Mouse (Mus musculus) myocyte (in vitro differentiated cells): ENCODE measurements around the gene Mavs. TPM values are rescaled to one million over a fixed set of nuclear protein-coding genes. Genes with fewer than 3 reads are reported as not detected.

Experiments
- H3K27me3 ChIP-seq: one replicate; pipeline ENCODE4 v1.6.1; 2011; ENCODE audit not compliant: control insufficient read depth, insufficient read depth, insufficient read length
- H3K36me3 ChIP-seq: one replicate; pipeline ENCODE4 v1.6.1; 2011; ENCODE audit not compliant: control insufficient read depth, insufficient read depth
- H3K4me2 ChIP-seq: one replicate; pipeline ENCODE4 v1.6.1; 2011; ENCODE audit warnings: low read depth, control low read depth
- H3K4me3 ChIP-seq: one replicate; pipeline ENCODE4 v1.5.1; 2011; ENCODE audit warnings: mild to moderate bottlenecking, control low read depth, moderate library complexity
- H3K79me2 ChIP-seq: one replicate; pipeline ENCODE4 v1.6.1; 2011; ENCODE audit not compliant: control insufficient read depth, insufficient read depth
- H3ac ChIP-seq: one replicate; pipeline ENCODE4 v1.6.1; 2011; ENCODE audit not compliant: control insufficient read depth, insufficient read length
- CEBPB ChIP-seq: IDR thresholded peaks from 2 replicates; pipeline ENCODE4 v1.6.1; 2011; ENCODE audit warnings: mild to moderate bottlenecking, moderate library complexity; ENCODE audit not compliant: poor library complexity, insufficient read depth, severe bottlenecking
- E2F4 ChIP-seq: IDR thresholded peaks from one replicate; pipeline ENCODE4 v1.6.1; 2011; ENCODE audit warnings: mild to moderate bottlenecking, control low read depth, moderate library complexity; ENCODE audit not compliant: insufficient read depth
- MAX ChIP-seq: IDR thresholded peaks from one replicate; pipeline ENCODE4 v1.6.1; 2011; ENCODE audit warnings: low read depth, mild to moderate bottlenecking, control low read depth
- MYOD1 ChIP-seq, 3 experiments: IDR thresholded peaks; one replicate each; pipeline ENCODE4 v1.6.1; 2011; ENCODE audit warnings: control low read depth in 2 of 3, low read depth in 2 of 3, mild to moderate bottlenecking in 2 of 3, moderate library complexity in 1 of 3; ENCODE audit not compliant: insufficient read length in 2 of 3, control insufficient read depth in 1 of 3
- MYOG ChIP-seq, 3 experiments: IDR thresholded peaks; one replicate each; pipeline ENCODE4 v1.6.1; 2011; ENCODE audit warnings: control low read depth in 2 of 3, low read depth in 2 of 3, mild to moderate bottlenecking in 2 of 3; ENCODE audit not compliant: insufficient read length in 2 of 3, control insufficient read depth in 1 of 3, insufficient read depth in 1 of 3
- POLR2A ChIP-seq: IDR thresholded peaks from one replicate; pipeline ENCODE4 v1.6.1; 2011; ENCODE audit warnings: low read depth, mild to moderate bottlenecking, control low read depth, moderate library complexity; ENCODE audit not compliant: insufficient read length
- POLR2AphosphoS2 ChIP-seq: IDR thresholded peaks from one replicate; pipeline ENCODE4 v1.6.1; 2011; ENCODE audit warnings: low read depth, control low read depth; ENCODE audit not compliant: insufficient read length
- REST ChIP-seq: IDR thresholded peaks from one replicate; pipeline ENCODE4 v1.6.1; 2011; ENCODE audit warnings: mild to moderate bottlenecking, control low read depth, moderate library complexity; ENCODE audit not compliant: insufficient read depth, insufficient read length
- SRF ChIP-seq: IDR thresholded peaks from one replicate; pipeline ENCODE4 v1.6.1; 2011; ENCODE audit warnings: low read depth; ENCODE audit not compliant: control insufficient read depth, insufficient read length
- TCF12 ChIP-seq: IDR thresholded peaks from one replicate; pipeline ENCODE4 v1.6.1; 2011; ENCODE audit warnings: mild to moderate bottlenecking, control low read depth; ENCODE audit not compliant: poor library complexity, insufficient read depth, severe bottlenecking
- TCF3 ChIP-seq: IDR thresholded peaks from one replicate; pipeline ENCODE4 v1.6.1; 2011; ENCODE audit warnings: low read depth, control low read depth; ENCODE audit not compliant: insufficient read length
- USF1 ChIP-seq: IDR thresholded peaks from one replicate; pipeline ENCODE4 v1.6.1; 2011; ENCODE audit warnings: low read depth, mild to moderate bottlenecking, control low read depth, moderate library complexity
- polyA plus RNA-seq: library from polyadenylated mRNA; unstranded; fragments of >200 nt; fragmentation: generic; extraction: Trizol; gene quantifications from one replicate; pipeline ENCODE4 v1.2.1, GENCODE M21; 2012; ENCODE audit warnings: missing spikeins

Gene Mavs
- polyA plus RNA-seq, 1 experiment = 16.6 TPM

DNA sequence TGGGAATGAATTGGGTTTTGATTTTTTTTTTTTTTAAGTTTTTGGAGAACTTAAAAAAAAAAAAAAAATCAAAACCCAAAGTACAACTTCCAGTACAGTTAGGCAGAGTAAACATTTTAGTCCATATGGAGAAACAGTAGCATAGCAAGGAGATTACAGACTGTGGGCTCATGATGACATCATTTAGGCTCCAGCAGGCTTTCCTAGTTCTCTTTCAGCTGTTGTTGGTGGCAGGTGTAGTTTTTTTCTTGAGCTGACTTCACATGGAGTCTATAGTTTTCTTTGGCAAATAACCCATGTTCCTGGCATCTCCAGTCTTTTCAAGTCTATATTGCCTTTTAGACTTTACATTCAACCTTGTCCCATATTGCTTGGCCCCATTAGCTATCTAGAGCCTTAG lies 56.8 kb downstream of the Mavs start:
- H3K4me2 ChIP-seq = no peak overlapping the region
- H3K27me3 ChIP-seq = no peaks in the 10 kb centered on the region
- H3ac ChIP-seq = no peak overlapping the region
- H3K36me3 ChIP-seq = peaks cover 41% of the 10 kb centered on the region
- peaks cover 5% of the 10 kb centered on the region for H3K79me2 ChIP-seq
- TF ChIP-seq MYOD1 (IDR thresholded peaks at IDR 0.05; ENCODE audit: control insufficient read depth in 1 of 3, insufficient read length in 2 of 3, low read depth in 2 of 3) (peak in 2 of 3 experiments; percentile 64), MYOG (IDR thresholded peaks at IDR 0.05; ENCODE audit: control insufficient read depth in 1 of 3, insufficient read depth in 1 of 3, insufficient read length in 2 of 3, low read depth in 2 of 3) (peak in 2 of 3 experiments; percentile 19 to 64), USF1 (no peak), E2F4 (no peak), POLR2AphosphoS2 (no peak), MAX (no peak), SRF (no peak), TCF3 (no peak), CEBPB (peak; percentile 50; the same call in 1 of the 2 replicates), REST (no peak), TCF12 (no peak), POLR2A (no peak)
- no peak overlapping the region for H3K4me3 ChIP-seq

DNA sequence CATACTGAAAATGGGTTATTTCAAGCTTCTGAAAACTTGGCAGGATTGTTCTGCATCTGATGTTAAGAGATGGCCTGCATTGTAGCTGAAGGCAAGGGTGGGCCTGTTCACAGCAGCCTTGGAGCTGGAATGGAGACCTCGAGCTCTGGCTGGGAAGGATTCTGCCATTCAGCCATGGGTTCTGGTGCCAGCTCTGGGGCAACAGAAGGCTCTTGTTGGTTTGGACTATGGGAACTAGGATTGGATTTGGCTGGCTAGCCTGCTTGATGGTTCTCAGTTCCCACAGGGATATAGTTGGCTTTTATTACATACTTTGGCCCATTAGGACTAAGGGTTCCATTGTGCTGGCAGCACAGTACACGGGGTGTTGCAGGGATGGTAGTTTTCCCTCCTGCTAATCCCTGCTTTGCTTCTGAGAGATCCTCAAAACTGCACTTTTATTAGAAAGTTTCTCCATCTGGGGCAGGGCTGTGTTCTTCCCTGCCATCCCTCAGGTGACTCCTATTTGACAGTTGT lies 62.9 kb downstream of the Mavs start:
- Histone ChIP-seq H3K4me2 (no peak overlapping the region), H3K4me3 (no peak overlapping the region), H3K36me3 (peaks cover 41% of the 10 kb centered on the region), H3K79me2 (no peaks in the 10 kb centered on the region), H3ac (no peak overlapping the region), H3K27me3 (no peaks in the 10 kb centered on the region)
- TF ChIP-seq MAX (no peak), POLR2A (no peak), MYOD1 (IDR thresholded peaks at IDR 0.05; ENCODE audit: control insufficient read depth in 1 of 3, insufficient read length in 2 of 3, low read depth in 2 of 3) (no peak), CEBPB (no peak), REST (no peak), SRF (no peak), TCF3 (no peak), E2F4 (no peak), TCF12 (no peak), POLR2AphosphoS2 (no peak), USF1 (no peak)

Other genes with a start within 250 kb of the Mavs start
- gene Gfra4, start 191.0 kb upstream of the Mavs start, polyA plus RNA-seq = 2.2 TPM
- 0.02 TPM for gene Adam33, start 170.2 kb upstream of the Mavs start, polyA plus RNA-seq
- not detected for gene Siglec1, start 147.3 kb upstream of the Mavs start, polyA plus RNA-seq
- 3.3 TPM for gene Hspa12b, start 106.8 kb upstream of the Mavs start, polyA plus RNA-seq
- gene Gm11037, start 100.6 kb upstream of the Mavs start, polyA plus RNA-seq = not detected
- gene 1700037H04Rik, start 74.0 kb upstream of the Mavs start, polyA plus RNA-seq = 75.2 TPM
- gene Cenpb, start 54.0 kb upstream of the Mavs start, polyA plus RNA-seq = 130 TPM
- 58.4 TPM for gene Cdc25b, start 47.1 kb upstream of the Mavs start, polyA plus RNA-seq
- gene Spef1, start 46.8 kb upstream of the Mavs start, polyA plus RNA-seq = 9.4 TPM
- gene Ap5s1, start 27.0 kb upstream of the Mavs start, polyA plus RNA-seq = 33.6 TPM
- gene Pank2, start 28.4 kb downstream of the Mavs start, polyA plus RNA-seq = 26.2 TPM
- 3.0 TPM for gene Rnf24, start 118.8 kb downstream of the Mavs start, polyA plus RNA-seq